Mouse (Mus musculus) liver, postnatal 0 days (tissue): ENCODE measurements around the gene Rxfp4. TPM values are rescaled to one million over a fixed set of nuclear protein-coding genes. Genes with fewer than 3 reads are reported as not detected.
A peak's percentile ranks its signal among the peaks of the same experiment; 100 is the strongest.
"Not testable (repeated sequence)": the region's sequence is repeated elsewhere in the genome, so short reads cannot be mapped to it uniquely, and the experiment has no call there.

ENCODE experiments used
- ATAC-seq: fragments of 200-750 bp; cut with Nextera tagmentation; 2 replicates; pipeline ENCODE4 v1.8.0; 2017; ENCODE audit warnings: mild to moderate bottlenecking, moderate library complexity
- DNase-seq: peaks from one replicate; pipeline ENCODE4 v3.0.0-alpha.2; 2016
- H3K27ac ChIP-seq: fragments of 300-500 bp; sonication (generic); 2 replicates; pipeline ENCODE4 v1.5.1; 2014; ENCODE audit warnings: antibody characterized with exemption, moderate library complexity, mild to moderate bottlenecking, low read depth
- H3K27me3 ChIP-seq: fragments of 300-500 bp; sonication (generic); 2 replicates; pipeline ENCODE4 v1.6.1; 2014; ENCODE audit warnings: low read length, control low read depth, mixed read lengths; ENCODE audit not compliant: insufficient read depth
- H3K36me3 ChIP-seq: fragments of 300-500 bp; sonication (generic); replicated peaks from 2 replicates; pipeline ENCODE4 v1.6.1; 2014; ENCODE audit warnings: mild to moderate bottlenecking, control low read depth, low read length, moderate library complexity, mixed read lengths; ENCODE audit not compliant: insufficient read depth
- H3K4me1 ChIP-seq: fragments of 300-500 bp; sonication (generic); 2 replicates; pipeline ENCODE4 v1.6.1; 2014; ENCODE audit warnings: antibody characterized with exemption, mild to moderate bottlenecking, control low read depth; ENCODE audit not compliant: insufficient read depth
- H3K4me2 ChIP-seq: fragments of 300-500 bp; sonication (generic); 2 replicates; pipeline ENCODE4 v1.6.1; 2014; ENCODE audit warnings: low read depth, mild to moderate bottlenecking, low read length, moderate library complexity, mixed read lengths
- H3K4me3 ChIP-seq: fragments of 300-500 bp; sonication (generic); 2 replicates; pipeline ENCODE4 v1.5.1; 2014; ENCODE audit warnings: low read depth, low read length
- H3K9ac ChIP-seq: fragments of 300-500 bp; sonication (generic); replicated peaks from 2 replicates; pipeline ENCODE4 v1.6.1; 2014; ENCODE audit warnings: mild to moderate bottlenecking, moderate library complexity
- H3K9me3 ChIP-seq: fragments of 300-500 bp; sonication (generic); 2 replicates; pipeline ENCODE4 v1.6.1; 2016; ENCODE audit warnings: mild to moderate bottlenecking, control low read depth, low read length, mixed read lengths
- CTCF ChIP-seq: sonication (generic); IDR thresholded peaks from 2 replicates; pipeline ENCODE4 v1.5.1; 2016; ENCODE audit warnings: antibody characterized with exemption, low read depth
- EP300 ChIP-seq: IDR thresholded peaks from 2 replicates; pipeline ENCODE4 v1.6.1; 2016; ENCODE audit warnings: antibody characterized with exemption, low read depth, mild to moderate bottlenecking
- WGBS: fragments of 180-500 bp; shearing (Covaris S2); extraction: QIAGEN DNeasy Blood & Tissue Kit; methylation state at CpG from one replicate; pipeline ENCODE4 v1.1.7; 2014; ENCODE audit not compliant: insufficient replicate concordance; 5-methylcytosine and 5-hydroxymethylcytosine counted together
- polyA plus RNA-seq: library from polyadenylated mRNA; unstranded; fragments of >200 nt; fragmentation: Nextera tagmentation; extraction: Ambion mirVana; gene quantifications from 2 replicates; pipeline ENCODE4 v1.2.1, GENCODE M21; 2015

Rxfp4 gene
- polyA plus RNA-seq, 1 experiment from 2014 or later = not detected

- ATAC-seq (no peak), DNase-seq (no peak)
- WGBS = 51% methylated on average over 5 of the region's 5 CpGs
- no peaks in the 10 kb centered on the region for H3K27me3 ChIP-seq
- H3K4me2 ChIP-seq = no peak overlapping the region
- H3K27ac ChIP-seq = no peak overlapping the region
- H3K4me1 ChIP-seq = peaks cover 26% of the 10 kb centered on the region
- no peak for TF ChIP-seq CTCF
- no peak for TF ChIP-seq EP300
- no peak overlapping the region for H3K9ac ChIP-seq
- H3K9me3 ChIP-seq = no peaks in the 10 kb centered on the region
- H3K36me3 ChIP-seq = no peaks in the 10 kb centered on the region
- H3K4me3 ChIP-seq = no peak overlapping the region
These were observed 37.8 kb downstream of the Rxfp4 start for GRCm38 (mm10) chr3:88615117-88615516.

DNA sequence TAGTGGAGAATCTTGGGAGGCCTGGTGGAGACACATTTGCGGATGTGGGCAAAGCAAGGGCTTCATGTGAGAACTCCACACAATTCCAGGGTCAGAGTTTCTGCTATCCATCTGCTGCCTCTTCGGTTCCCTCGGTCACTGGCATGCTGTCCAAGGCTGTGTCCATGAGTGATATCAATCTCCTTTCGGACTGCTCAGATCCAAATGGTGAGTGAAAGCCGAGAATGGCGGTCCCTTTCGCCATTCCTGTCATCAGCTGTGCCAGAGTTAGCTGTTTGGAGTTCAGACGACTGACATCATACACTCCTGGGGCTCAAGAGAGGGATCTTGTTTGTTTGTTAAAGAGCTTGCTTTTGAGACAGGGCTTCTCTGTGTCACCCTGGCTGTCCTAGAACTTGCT is 38.5 kb downstream of the Rxfp4 start:
- ATAC-seq (no peak), DNase-seq (no peak)
- H3K9me3 ChIP-seq = no peaks in the 10 kb centered on the region
- H3K36me3 ChIP-seq = no peaks in the 10 kb centered on the region
- H3K4me2 ChIP-seq = no peak overlapping the region
- no peak overlapping the region for H3K9ac ChIP-seq
- no peaks in the 10 kb centered on the region for H3K27me3 ChIP-seq
- TF ChIP-seq EP300 = no peak
- no peak for TF ChIP-seq CTCF
- peaks cover 19% of the 10 kb centered on the region for H3K4me1 ChIP-seq
- no peak overlapping the region for H3K27ac ChIP-seq
- no peak overlapping the region for H3K4me3 ChIP-seq
- 78% methylated on average over 8 of the region's 8 CpGs for WGBS

DNA sequence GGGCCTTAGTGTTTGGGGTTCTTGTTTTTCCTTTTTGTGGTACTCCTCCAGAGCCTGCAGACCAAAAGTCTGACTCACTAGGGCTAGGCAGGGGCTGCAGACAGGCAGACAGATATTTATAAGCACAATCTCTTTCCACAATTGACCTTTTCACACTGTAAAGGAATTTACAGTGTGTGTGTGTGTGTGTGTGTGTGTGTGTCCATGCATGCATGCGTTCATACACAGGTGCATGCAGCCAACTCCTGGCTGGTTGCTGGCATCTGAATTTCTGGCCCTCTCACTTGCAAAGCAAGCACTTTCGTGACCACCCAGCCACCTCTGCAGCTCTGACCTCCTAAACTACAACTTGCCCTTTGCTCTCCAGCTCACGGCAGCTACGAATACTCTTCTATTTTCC is 43.9 kb downstream of the Rxfp4 start:
- Histone ChIP-seq H3K9ac (no peak overlapping the region), H3K4me2 (no peak overlapping the region), H3K27me3 (no peaks in the 10 kb centered on the region), H3K4me3 (no peak overlapping the region), H3K27ac (no peak overlapping the region), H3K4me1 (peaks cover 5% of the 10 kb centered on the region; the same call in 1 of the 2 replicates), H3K36me3 (no peaks in the 10 kb centered on the region), H3K9me3 (no peaks in the 10 kb centered on the region)
- 61% methylated on average over 4 of the region's 4 CpGs for WGBS
- TF ChIP-seq EP300 = no peak
- no peak for TF ChIP-seq CTCF
- DNase-seq = no peak
- ATAC-seq = no peak

DNA sequence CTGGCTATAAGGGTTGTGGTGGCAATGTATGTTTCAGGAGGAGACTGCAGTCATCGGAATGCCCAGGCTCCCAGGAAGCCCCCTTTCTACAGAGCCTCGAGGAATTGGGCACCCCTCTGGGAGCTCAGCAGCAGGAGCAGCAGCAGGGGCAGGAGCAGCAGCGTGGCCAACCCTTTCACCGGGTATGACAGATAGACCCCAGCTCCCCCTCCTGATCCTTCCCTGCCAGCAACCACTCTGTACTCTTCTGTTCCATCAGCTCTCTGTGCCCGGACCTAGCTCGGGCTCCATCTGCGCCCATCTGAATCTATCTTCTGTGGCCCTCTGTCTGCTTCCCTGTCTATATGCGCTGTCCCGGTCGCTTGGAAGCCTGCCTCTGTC is 45.2 kb downstream of the Rxfp4 start:
- no peaks in the 10 kb centered on the region for H3K27me3 ChIP-seq
- ATAC-seq (peak; percentile 9; the same call in 1 of the 2 replicates), DNase-seq (no peak)
- H3K27ac ChIP-seq = no peak overlapping the region; the same call in 1 of the 2 replicates
- H3K9me3 ChIP-seq = no peaks in the 10 kb centered on the region
- H3K4me3 ChIP-seq = no peak overlapping the region
- H3K4me1 ChIP-seq = peaks cover 5% of the 10 kb centered on the region; the same call in 1 of the 2 replicates
- no peak overlapping the region for H3K9ac ChIP-seq
- H3K36me3 ChIP-seq = no peaks in the 10 kb centered on the region
- no peak for TF ChIP-seq CTCF
- TF ChIP-seq EP300 = no peak
- WGBS = 28% methylated on average over 10 of the region's 10 CpGs
- peak overlapping the region; percentile 49 for H3K4me2 ChIP-seq

DNA sequence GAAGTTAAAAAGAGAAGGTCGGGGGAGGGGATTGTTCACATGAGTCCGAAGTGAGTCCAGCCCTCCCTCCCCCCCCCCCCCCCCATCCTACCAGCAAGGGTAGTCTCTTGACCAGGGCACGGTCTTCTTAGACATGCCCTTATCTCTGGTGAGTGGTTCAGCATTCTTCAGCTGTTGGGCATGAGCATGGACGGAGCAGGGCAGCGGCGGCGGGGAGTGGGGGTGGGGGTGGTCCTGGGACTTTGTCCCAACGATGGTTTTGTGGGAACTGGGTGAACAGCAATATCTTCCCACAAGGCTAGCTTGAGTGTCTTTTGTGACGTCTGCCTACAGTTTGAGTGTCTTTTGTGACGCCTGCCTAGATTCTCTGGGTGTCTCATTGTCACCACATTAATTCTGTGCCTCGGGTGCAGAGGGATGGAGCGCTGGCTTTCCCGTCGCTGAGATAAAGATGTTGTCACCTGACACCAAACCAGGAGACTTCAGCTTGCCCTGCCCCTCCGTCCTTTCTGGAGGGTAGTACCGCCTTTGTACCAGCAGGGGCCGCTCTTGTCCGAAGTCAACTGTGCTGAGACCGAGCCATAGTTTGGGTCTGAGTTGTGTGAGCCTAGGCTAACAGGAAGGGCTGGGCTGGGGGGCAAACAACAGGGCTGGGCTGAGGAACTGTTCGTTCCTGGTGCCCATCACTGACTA is 45.7 kb downstream of the Rxfp4 start:
- H3K9ac ChIP-seq = no peak overlapping the region
- H3K27ac ChIP-seq = no peak overlapping the region; the same call in 1 of the 2 replicates
- no peaks in the 10 kb centered on the region for H3K9me3 ChIP-seq
- H3K4me2 ChIP-seq = peak overlapping the region; percentile 49
- TF ChIP-seq EP300 = no peak
- peak; percentile 99 for TF ChIP-seq CTCF
- 0 out of 2 replicates have a peak overlapping the region, but pooled peaks have one; percentile 3 for H3K4me3 ChIP-seq
- H3K36me3 ChIP-seq = no peaks in the 10 kb centered on the region
- DNase-seq (peak; percentile 90), ATAC-seq (peak; percentile 84)
- H3K27me3 ChIP-seq = no peaks in the 10 kb centered on the region
- under 1% methylated on average over 20 of the region's 20 CpGs for WGBS
- H3K4me1 ChIP-seq = peaks cover 5% of the 10 kb centered on the region; the same call in 1 of the 2 replicates

GRCm38 (mm10) chr3:88605666-88606065 is 47.3 kb downstream of the Rxfp4 start, which contains the start of gene Arhgef2:
TSS of gene Arhgef2 (plus strand) at chr3:88605966.
- DNase-seq, H3K9ac ChIP-seq, H3K9me3 ChIP-seq, H3K36me3 ChIP-seq, H3K4me2 ChIP-seq, H3K4me3 ChIP-seq, H3K4me1 ChIP-seq, ATAC-seq, H3K27ac ChIP-seq, H3K27me3 ChIP-seq: not testable (repeated sequence)
- WGBS = 92% methylated on average over 2 of the region's 2 CpGs
